Mouse (Mus musculus) midbrain, embryonic 13.5 days (tissue): Measurements from ENCODE around the gene Myom3. TPM values are rescaled to one million over a fixed set of nuclear protein-coding genes. Genes with fewer than 3 reads are reported as not detected.
A peak's percentile ranks its signal among the peaks of the same experiment; 100 is the strongest.

ENCODE experiments used
- ATAC-seq: fragments of 200-750 bp; cut with Nextera tagmentation; 2 replicates; pipeline ENCODE4 v1.8.0; 2017; ENCODE audit warnings: mild to moderate bottlenecking, moderate TSS enrichment, moderate library complexity
- H3K27ac ChIP-seq: fragments of 300-500 bp; sonication (generic); 2 replicates; pipeline ENCODE4 v1.5.1; 2015; ENCODE audit warnings: inconsistent platforms, mild to moderate bottlenecking, moderate library complexity
- H3K27me3 ChIP-seq: fragments of 300-500 bp; sonication (generic); 2 replicates; pipeline ENCODE4 v1.6.1; 2015; ENCODE audit warnings: mild to moderate bottlenecking, inconsistent platforms
- H3K36me3 ChIP-seq: fragments of 300-500 bp; sonication (generic); 2 replicates; pipeline ENCODE4 v1.6.1; 2015; ENCODE audit warnings: mild to moderate bottlenecking, inconsistent platforms
- H3K4me1 ChIP-seq: fragments of 300-500 bp; sonication (generic); replicated peaks from 2 replicates; pipeline ENCODE4 v1.6.1; 2015; ENCODE audit warnings: inconsistent platforms
- H3K4me2 ChIP-seq: fragments of 300-500 bp; sonication (generic); replicated peaks from 2 replicates; pipeline ENCODE4 v1.6.1; 2015; ENCODE audit warnings: moderate library complexity, mild to moderate bottlenecking, inconsistent platforms
- H3K4me3 ChIP-seq: fragments of 300-500 bp; sonication (generic); replicated peaks from 2 replicates; pipeline ENCODE4 v1.5.1; 2015; ENCODE audit warnings: mild to moderate bottlenecking, inconsistent platforms
- H3K9ac ChIP-seq: fragments of 300-500 bp; sonication (generic); replicated peaks from 2 replicates; pipeline ENCODE4 v1.6.1; 2015; ENCODE audit warnings: mild to moderate bottlenecking, inconsistent platforms
- H3K9me3 ChIP-seq: fragments of 300-500 bp; sonication (generic); 2 replicates; pipeline ENCODE4 v1.6.1; 2016; ENCODE audit warnings: mild to moderate bottlenecking, inconsistent platforms
- whole genome bisulfite sequencing: fragments of 180-500 bp; shearing (Covaris S2); methylation state at CpG from one replicate; pipeline ENCODE4 v1.1.7; 2015; 5-methylcytosine and 5-hydroxymethylcytosine counted together
- polyA plus RNA-seq: library from polyadenylated mRNA; unstranded; fragments of >200 nt; fragmentation: Nextera tagmentation; extraction: Ambion mirVana; gene quantifications from 2 replicates; pipeline ENCODE4 v1.2.1, GENCODE M21; 2015

The Myom3 gene
- polyA plus RNA-seq, 1 experiment from 2014 or later = 0.15 TPM

GRCm38 (mm10) chr4:135781304-135781703 lies 21.8 kb downstream of the Myom3 start:
- Histone ChIP-seq H3K27ac (no peak overlapping the region), H3K4me3 (no peak overlapping the region), H3K9me3 (no peaks in the 10 kb centered on the region), H3K36me3 (no peaks in the 10 kb centered on the region), H3K4me1 (no peaks in the 10 kb centered on the region), H3K9ac (no peak overlapping the region), H3K27me3 (no peaks in the 10 kb centered on the region), H3K4me2 (no peak overlapping the region)
- WGBS = 88% methylated on average over 5 of the region's 5 CpGs
- ATAC-seq = no peak

- Histone ChIP-seq H3K4me1 (no peaks in the 10 kb centered on the region), H3K4me2 (no peak overlapping the region), H3K9me3 (no peaks in the 10 kb centered on the region), H3K9ac (no peak overlapping the region), H3K27me3 (no peaks in the 10 kb centered on the region), H3K27ac (no peak overlapping the region), H3K36me3 (no peaks in the 10 kb centered on the region), H3K4me3 (no peak overlapping the region)
- no peak for ATAC-seq
- 86% methylated on average over 5 of the region's 5 CpGs for WGBS
These were observed 27.1 kb downstream of the Myom3 start for GRCm38 (mm10) chr4:135786581-135786980.

GRCm38 (mm10) chr4:135787271-135787670 lies 27.8 kb downstream of the Myom3 start:
- 85% methylated on average over 6 of the region's 6 CpGs for WGBS
- no peaks in the 10 kb centered on the region for H3K27me3 ChIP-seq
- no peak overlapping the region for H3K4me3 ChIP-seq
- no peak overlapping the region for H3K4me2 ChIP-seq
- no peaks in the 10 kb centered on the region for H3K9me3 ChIP-seq
- no peaks in the 10 kb centered on the region for H3K36me3 ChIP-seq
- H3K27ac ChIP-seq = no peak overlapping the region
- no peak for ATAC-seq
- H3K9ac ChIP-seq = no peak overlapping the region
- H3K4me1 ChIP-seq = no peaks in the 10 kb centered on the region

- Histone ChIP-seq H3K27me3 (no peaks in the 10 kb centered on the region), H3K4me3 (no peak overlapping the region), H3K4me1 (no peaks in the 10 kb centered on the region), H3K4me2 (no peak overlapping the region), H3K9ac (no peak overlapping the region), H3K36me3 (no peaks in the 10 kb centered on the region), H3K9me3 (peaks cover 4% of the 10 kb centered on the region; the same call in 1 of the 2 replicates), H3K27ac (no peak overlapping the region)
- WGBS = 79% methylated on average over 2 of the region's 2 CpGs
- no peak for ATAC-seq
These were observed 29.6 kb downstream of the Myom3 start for GRCm38 (mm10) chr4:135789135-135789534.

- Histone ChIP-seq H3K4me2 (no peak overlapping the region), H3K9ac (no peak overlapping the region), H3K27ac (no peak overlapping the region), H3K27me3 (no peaks in the 10 kb centered on the region), H3K4me1 (0 out of 2 replicates have a peak, but pooled peaks cover under 1% of the 10 kb centered on the region), H3K36me3 (no peaks in the 10 kb centered on the region), H3K4me3 (no peak overlapping the region), H3K9me3 (peaks cover 4% of the 10 kb centered on the region; the same call in 1 of the 2 replicates)
- 93% methylated on average over 5 of the region's 5 CpGs for WGBS
- ATAC-seq = no peak
These were observed 33.3 kb downstream of the Myom3 start for GRCm38 (mm10) chr4:135792821-135793220.

- no peaks in the 10 kb centered on the region for H3K27me3 ChIP-seq
- 32% methylated on average over 11 of the region's 11 CpGs for WGBS
- H3K4me3 ChIP-seq = no peak overlapping the region
- peaks cover 8% of the 10 kb centered on the region; the same call in 1 of the 2 replicates for H3K4me1 ChIP-seq
- H3K4me2 ChIP-seq = 0 out of 2 replicates have a peak overlapping the region, but pooled peaks have one; percentile 5
- H3K9me3 ChIP-seq = no peaks in the 10 kb centered on the region
- ATAC-seq = no peak
- no peak overlapping the region for H3K9ac ChIP-seq
- H3K27ac ChIP-seq = no peak overlapping the region
- no peaks in the 10 kb centered on the region for H3K36me3 ChIP-seq
These were observed 38.4 kb downstream of the Myom3 start for GRCm38 (mm10) chr4:135797931-135798330.

GRCm38 (mm10) chr4:135801543-135801942 lies 42.0 kb downstream of the Myom3 start:
- H3K4me3 ChIP-seq = no peak overlapping the region
- H3K9me3 ChIP-seq = no peaks in the 10 kb centered on the region
- H3K4me1 ChIP-seq = peaks cover 8% of the 10 kb centered on the region; the same call in 1 of the 2 replicates
- no peak overlapping the region for H3K9ac ChIP-seq
- no peak overlapping the region for H3K4me2 ChIP-seq
- 20% methylated on average over 8 of the region's 8 CpGs for WGBS
- H3K27me3 ChIP-seq = no peaks in the 10 kb centered on the region
- peak; percentile 50; the same call in 1 of the 2 replicates for ATAC-seq
- H3K27ac ChIP-seq = no peak overlapping the region
- no peaks in the 10 kb centered on the region for H3K36me3 ChIP-seq

- H3K9me3 ChIP-seq = peaks cover 2% of the 10 kb centered on the region; the same call in 1 of the 2 replicates
- WGBS = 60% methylated on average over 4 of the region's 4 CpGs
- H3K4me3 ChIP-seq = no peak overlapping the region
- H3K4me1 ChIP-seq = peaks cover 2% of the 10 kb centered on the region; the same call in 1 of the 2 replicates
- no peaks in the 10 kb centered on the region for H3K36me3 ChIP-seq
- H3K4me2 ChIP-seq = no peak overlapping the region
- no peak overlapping the region for H3K9ac ChIP-seq
- H3K27ac ChIP-seq = no peak overlapping the region
- H3K27me3 ChIP-seq = no peaks in the 10 kb centered on the region
- no peak for ATAC-seq
These were observed 43.8 kb downstream of the Myom3 start for GRCm38 (mm10) chr4:135803299-135803698.

GRCm38 (mm10) chr4:135804169-135804568 lies 44.7 kb downstream of the Myom3 start:
- ATAC-seq = no peak
- no peak overlapping the region for H3K4me3 ChIP-seq
- no peaks in the 10 kb centered on the region for H3K27me3 ChIP-seq
- H3K27ac ChIP-seq = no peak overlapping the region
- 86% methylated on average over 5 of the region's 5 CpGs for whole genome bisulfite sequencing
- H3K36me3 ChIP-seq = no peaks in the 10 kb centered on the region
- peaks cover 2% of the 10 kb centered on the region; the same call in 1 of the 2 replicates for H3K9me3 ChIP-seq
- no peaks in the 10 kb centered on the region for H3K4me1 ChIP-seq
- no peak overlapping the region for H3K4me2 ChIP-seq
- H3K9ac ChIP-seq = no peak overlapping the region

GRCm38 (mm10) chr4:135814896-135815295 lies 55.4 kb downstream of the Myom3 start:
- WGBS = 83% methylated on average over 7 of the region's 7 CpGs
- Histone ChIP-seq H3K27me3 (no peaks in the 10 kb centered on the region), H3K4me1 (no peaks in the 10 kb centered on the region), H3K9ac (no peak overlapping the region), H3K4me2 (no peak overlapping the region), H3K4me3 (no peak overlapping the region), H3K36me3 (no peaks in the 10 kb centered on the region), H3K27ac (no peak overlapping the region), H3K9me3 (no peaks in the 10 kb centered on the region)
- no peak for ATAC-seq

GRCm38 (mm10) chr4:135816905-135817622 lies 57.5 kb downstream of the Myom3 start:
- no peaks in the 10 kb centered on the region for H3K36me3 ChIP-seq

GRCm38 (mm10) chr4:135818366-135818765 lies 58.9 kb downstream of the Myom3 start:
- Histone ChIP-seq H3K36me3 (no peaks in the 10 kb centered on the region), H3K9ac (no peak overlapping the region), H3K4me1 (no peaks in the 10 kb centered on the region), H3K4me3 (no peak overlapping the region), H3K27me3 (no peaks in the 10 kb centered on the region), H3K27ac (no peak overlapping the region), H3K9me3 (no peaks in the 10 kb centered on the region), H3K4me2 (no peak overlapping the region)
- no peak for ATAC-seq
- 77% methylated on average over 3 of the region's 3 CpGs for WGBS

More at GRCm38 (mm10) chr4:135816905-135817622, 57.5 kb downstream of the Myom3 start:
- H3K4me3 ChIP-seq = no peak overlapping the region
- no peaks in the 10 kb centered on the region for H3K9me3 ChIP-seq
- no peak for ATAC-seq
- WGBS = 43% methylated on average over 12 of the region's 12 CpGs
- H3K27ac ChIP-seq = no peak overlapping the region
- no peaks in the 10 kb centered on the region for H3K4me1 ChIP-seq
- H3K27me3 ChIP-seq = no peaks in the 10 kb centered on the region
- H3K4me2 ChIP-seq = no peak overlapping the region
- no peak overlapping the region for H3K9ac ChIP-seq
